Mouse (Mus musculus): Measurements from ENCODE around the gene Plin5. TPM values are rescaled to one million over a fixed set of nuclear protein-coding genes. Genes with fewer than 3 reads are reported as not detected.

The Plin5 gene
- total RNA-seq (2021) (100 to 1,000 TPM; 159 to 160 TPM), polyA plus RNA-seq (2012; rRNA removed) (112 and 170 TPM in 2 replicates)
- long read RNA-seq, transcript Plin5-202 (8 exons, 1,986 nt): minor isoform, 82 of 498 reads
- long read RNA-seq, transcript Plin5-201 (9 exons, 1,986 nt): major isoform, 298 of 498 reads
- long read RNA-seq, partial matches to known transcripts: 68 of 498 reads
- long read RNA-seq, other reads (novel, unspliced or antisense): 50 of 498 reads

DNA sequence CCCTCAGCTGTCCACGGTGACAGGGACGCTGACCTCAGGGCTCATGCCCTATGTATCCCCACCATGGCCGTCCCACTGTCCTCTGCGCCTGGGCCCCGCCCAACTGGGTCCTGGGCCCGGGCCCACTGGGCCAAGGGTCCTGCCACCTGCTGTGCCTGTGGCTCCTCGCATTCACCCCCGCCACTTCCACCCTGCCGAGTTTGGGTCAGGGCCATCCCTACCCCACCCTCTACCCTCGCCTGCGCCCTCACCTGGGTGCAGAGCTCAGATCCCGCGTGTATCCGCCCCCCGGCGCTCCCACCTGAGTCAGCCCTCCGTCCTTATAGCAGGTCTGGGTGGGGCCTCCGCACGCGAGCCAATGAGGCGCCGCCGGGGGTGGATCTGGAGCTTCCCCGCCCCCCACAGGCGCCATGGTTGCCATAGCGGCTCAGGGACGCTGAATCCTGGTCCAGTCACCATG lies at the start of gene Plin5:
Gene Plin5, minus strand, starts transcription at position 346 of the 460 bp plus-strand sequence.
- H3K36me3 ChIP-seq (ENCODE audit: control insufficient read depth, insufficient read depth, low read length): no peaks in the 10 kb centered on the region
- WGBS: 2% methylated on average over 27 of the region's 27 CpGs
- H3K79me2 ChIP-seq (replicated peaks; ENCODE audit: control insufficient read depth, insufficient read depth, low read length): no peaks in the 10 kb centered on the region
- H3K4me1 ChIP-seq (ENCODE audit: control insufficient read depth, insufficient read depth, low read length): peaks cover 1% of the 10 kb centered on the region
- no peaks in the 10 kb centered on the region for H3K27me3 ChIP-seq (ENCODE audit: control insufficient read depth, insufficient read depth, low read length)
- peak within 1 kb of the TSS; percentile 46 for H3K4me3 ChIP-seq
- H3K27ac ChIP-seq: peak within 1 kb of the TSS; percentile 89
- TF ChIP-seq EP300 (IDR thresholded peaks at IDR 0.05; ENCODE audit: insufficient read depth, low read depth, low read length) (0 out of 2 replicates have a peak, but pooled peaks have one; percentile 14), POLR2A (IDR thresholded peaks at IDR 0.05; ENCODE audit: insufficient read depth, low read depth, low read length) (peak; percentile 83), CTCF (IDR thresholded peaks at IDR 0.05) (no peak)
- intact Hi-C loops (cut with DNase I): no loop called here
- H3K9ac ChIP-seq (ENCODE audit: low read depth, low read length): peak within 1 kb of the TSS; percentile 50
- peak; percentile 76 to 85 for DNase-seq

DNA sequence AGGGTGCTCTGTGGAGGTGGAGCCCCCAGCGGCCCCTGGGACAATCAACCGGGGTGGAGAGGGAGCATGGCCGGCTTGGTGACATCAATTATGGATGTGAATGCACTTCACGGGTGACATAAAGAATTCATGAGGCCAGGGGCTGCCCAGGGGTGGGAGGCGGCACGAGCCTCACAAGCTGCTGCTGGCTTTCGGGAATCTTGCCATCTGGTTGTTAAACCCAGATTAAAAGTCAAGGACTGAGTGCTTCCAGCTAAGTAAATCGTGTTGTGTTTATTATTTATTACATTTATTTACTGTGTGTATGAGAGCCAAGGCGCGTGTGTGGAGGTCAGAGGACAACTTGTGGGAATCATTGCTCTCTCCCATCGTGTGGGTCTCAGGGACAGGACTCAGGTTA lies 48.3 kb upstream of the Plin5 start:
- 75% methylated on average over 11 of the region's 11 CpGs for WGBS

DNA sequence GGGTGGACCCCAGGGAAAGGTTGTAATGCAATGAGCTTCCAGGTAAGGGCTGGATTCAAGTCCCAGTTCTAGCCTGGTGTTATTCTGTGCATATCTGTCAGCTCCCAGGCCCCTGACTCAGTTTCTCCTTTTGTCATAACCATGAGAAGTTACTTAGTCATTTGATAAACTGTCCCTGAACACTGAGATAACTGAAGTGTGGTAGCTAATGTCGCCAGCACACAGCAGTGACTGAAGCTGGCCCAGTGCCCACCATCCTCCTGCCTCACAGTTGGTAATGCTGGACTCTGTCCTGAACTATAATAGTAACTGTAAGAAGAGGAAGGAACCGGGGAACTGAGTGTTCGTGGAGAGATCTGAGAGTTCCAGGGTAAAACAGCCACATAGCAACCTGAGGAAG lies 47.1 kb upstream of the Plin5 start:
- H3K27me3 ChIP-seq (ENCODE audit: control insufficient read depth, insufficient read depth, low read length): no peaks in the 10 kb centered on the region
- no peak overlapping the region for H3K27ac ChIP-seq
- no peak overlapping the region for H3K9ac ChIP-seq (ENCODE audit: low read depth, low read length)
- no peaks in the 10 kb centered on the region for H3K36me3 ChIP-seq (ENCODE audit: control insufficient read depth, insufficient read depth, low read length)
- H3K4me3 ChIP-seq: no peak overlapping the region
- H3K79me2 ChIP-seq (replicated peaks; ENCODE audit: control insufficient read depth, insufficient read depth, low read length): 0 out of 2 replicates have a peak, but pooled peaks cover 1% of the 10 kb centered on the region
- DNase-seq: no peak
- 25% methylated on average over 3 of the region's 3 CpGs for WGBS
- H3K4me1 ChIP-seq (ENCODE audit: control insufficient read depth, insufficient read depth, low read length): peaks cover 2% of the 10 kb centered on the region; the same call in 1 of the 2 replicates
- intact Hi-C loops (cut with DNase I): no loop called here
- TF ChIP-seq POLR2A (IDR thresholded peaks at IDR 0.05; ENCODE audit: insufficient read depth, low read depth, low read length): no peak
- no peak for TF ChIP-seq CTCF (IDR thresholded peaks at IDR 0.05)
- TF ChIP-seq EP300 (IDR thresholded peaks at IDR 0.05; ENCODE audit: insufficient read depth, low read depth, low read length): no peak

More for the DNA sequence above, 48.3 kb upstream of the Plin5 start:
- peaks cover 7% of the 10 kb centered on the region for H3K4me1 ChIP-seq (ENCODE audit: control insufficient read depth, insufficient read depth, low read length)
- no peaks in the 10 kb centered on the region for H3K36me3 ChIP-seq (ENCODE audit: control insufficient read depth, insufficient read depth, low read length)
- H3K79me2 ChIP-seq (replicated peaks; ENCODE audit: control insufficient read depth, insufficient read depth, low read length): 0 out of 2 replicates have a peak, but pooled peaks cover 1% of the 10 kb centered on the region
- no peak for DNase-seq
- H3K9ac ChIP-seq (ENCODE audit: low read depth, low read length): no peak overlapping the region
- H3K27me3 ChIP-seq (ENCODE audit: control insufficient read depth, insufficient read depth, low read length): no peaks in the 10 kb centered on the region
- intact Hi-C loops (cut with DNase I): no loop called here
- H3K27ac ChIP-seq: no peak overlapping the region
- no peak for TF ChIP-seq CTCF (IDR thresholded peaks at IDR 0.05)
- no peak for TF ChIP-seq EP300 (IDR thresholded peaks at IDR 0.05; ENCODE audit: insufficient read depth, low read depth, low read length)
- TF ChIP-seq POLR2A (IDR thresholded peaks at IDR 0.05; ENCODE audit: insufficient read depth, low read depth, low read length): no peak
- H3K4me3 ChIP-seq: no peak overlapping the region

DNA sequence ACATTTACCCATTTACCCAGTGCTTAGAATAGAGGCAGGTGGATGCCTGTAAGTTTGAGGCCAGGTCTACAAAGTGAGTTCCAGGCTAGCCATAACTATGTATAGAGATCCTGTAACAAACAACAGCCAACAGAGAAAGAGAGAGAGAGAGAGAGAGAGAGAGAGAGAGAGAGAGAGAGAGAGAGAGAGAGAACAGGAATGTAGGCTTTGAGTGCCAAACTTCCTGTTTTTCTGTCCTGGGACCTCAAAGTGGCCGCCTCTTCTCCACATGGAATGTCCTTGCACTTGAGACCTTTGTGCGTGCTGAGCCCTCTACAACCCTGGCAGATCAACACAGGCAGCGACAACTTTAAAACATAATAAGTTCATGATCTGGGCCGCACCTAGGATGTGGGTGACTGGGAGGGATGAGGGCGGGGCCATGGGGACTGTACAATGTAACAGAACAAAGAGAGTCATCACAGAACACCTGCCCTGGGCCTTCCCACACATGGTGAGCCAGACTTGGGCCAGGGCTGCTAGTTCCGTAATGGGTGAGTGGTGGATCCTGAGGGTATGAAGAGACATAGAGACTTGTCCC lies 46.2 kb upstream of the Plin5 start:
- TF ChIP-seq CTCF (IDR thresholded peaks at IDR 0.05): no peak
- TF ChIP-seq POLR2A (IDR thresholded peaks at IDR 0.05; ENCODE audit: insufficient read depth, low read depth, low read length): no peak
- TF ChIP-seq EP300 (IDR thresholded peaks at IDR 0.05; ENCODE audit: insufficient read depth, low read depth, low read length): no peak
- 0 out of 2 replicates have a peak, but pooled peaks cover 1% of the 10 kb centered on the region for H3K79me2 ChIP-seq (replicated peaks; ENCODE audit: control insufficient read depth, insufficient read depth, low read length)
- H3K4me3 ChIP-seq: no peak overlapping the region
- no peak overlapping the region for H3K9ac ChIP-seq (ENCODE audit: low read depth, low read length)
- peak overlapping the region; percentile 76 for H3K27ac ChIP-seq
- WGBS: 60% methylated on average over 6 of the region's 6 CpGs
- no peaks in the 10 kb centered on the region for H3K27me3 ChIP-seq (ENCODE audit: control insufficient read depth, insufficient read depth, low read length)
- no peaks in the 10 kb centered on the region for H3K36me3 ChIP-seq (ENCODE audit: control insufficient read depth, insufficient read depth, low read length)
- intact Hi-C loops (cut with DNase I): loop anchor here (2.0 kb wide), 1 partner anchor 19 kb away; the partner anchor contains the start of gene Mydgf
- H3K4me1 ChIP-seq (ENCODE audit: control insufficient read depth, insufficient read depth, low read length): peaks cover 2% of the 10 kb centered on the region; the same call in 1 of the 2 replicates
- DNase-seq: no peak

DNA sequence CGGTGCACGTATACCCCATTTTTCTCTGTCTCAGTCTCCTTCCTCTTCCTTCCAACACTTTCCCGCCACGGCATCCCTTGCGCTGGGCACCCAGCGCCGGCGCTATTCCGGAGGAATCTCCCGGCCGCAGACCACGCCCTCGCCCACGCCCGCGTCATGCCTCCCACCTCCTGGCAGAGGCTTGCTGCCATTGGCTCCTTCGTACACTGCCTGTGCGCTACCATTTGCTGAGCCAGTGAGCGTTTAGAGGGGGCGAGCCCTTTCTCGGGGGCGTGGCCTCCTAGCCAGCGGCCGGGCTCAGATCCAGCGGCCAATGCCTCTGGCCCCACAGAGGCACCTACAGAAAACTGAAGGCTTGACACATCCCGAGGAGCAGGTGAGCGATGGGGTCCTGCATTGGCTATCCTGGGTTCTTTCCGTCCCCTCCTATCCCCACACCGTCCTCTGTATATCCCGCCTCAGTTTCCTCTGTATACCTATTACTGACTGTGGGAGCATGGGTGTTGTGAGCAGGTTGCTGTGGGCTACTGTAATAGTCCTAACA lies 44.9 kb upstream of the Plin5 start, which contains the start of gene Tnfaip8l1:
Gene Tnfaip8l1, plus strand, starts transcription at position 247 of the 544 bp plus-strand sequence.
- H3K27me3 ChIP-seq (ENCODE audit: control insufficient read depth, insufficient read depth, low read length): no peaks in the 10 kb centered on the region
- H3K9ac ChIP-seq (ENCODE audit: low read depth, low read length): peak within 1 kb of the TSS; percentile 45
- 0 out of 2 replicates have a peak, but pooled peaks have one; percentile 16 for TF ChIP-seq CTCF (IDR thresholded peaks at IDR 0.05)
- TF ChIP-seq EP300 (IDR thresholded peaks at IDR 0.05; ENCODE audit: insufficient read depth, low read depth, low read length): no peak
- peak; percentile 52 for TF ChIP-seq POLR2A (IDR thresholded peaks at IDR 0.05; ENCODE audit: insufficient read depth, low read depth, low read length)
- no peaks in the 10 kb centered on the region for H3K36me3 ChIP-seq (ENCODE audit: control insufficient read depth, insufficient read depth, low read length)
- H3K27ac ChIP-seq: peak within 1 kb of the TSS; percentile 76
- H3K4me3 ChIP-seq: peak within 1 kb of the TSS; percentile 52
- WGBS: 2% methylated on average over 30 of the region's 30 CpGs
- peaks cover 2% of the 10 kb centered on the region; the same call in 1 of the 2 replicates for H3K4me1 ChIP-seq (ENCODE audit: control insufficient read depth, insufficient read depth, low read length)
- intact Hi-C loops (cut with DNase I): loop anchor here (2.0 kb wide), 1 partner anchor 20 kb away; the partner anchor contains the start of gene Mydgf
- H3K79me2 ChIP-seq (replicated peaks; ENCODE audit: control insufficient read depth, insufficient read depth, low read length): 0 out of 2 replicates have a peak, but pooled peaks cover 1% of the 10 kb centered on the region
- DNase-seq: peak; percentile 96

Measured in heart, adult 2 months (tissue).